Mouse (Mus musculus) ES-Bruce4 (cell line): ENCODE data around the gene Grin1. TPM values are rescaled to one million over a fixed set of nuclear protein-coding genes. Genes with fewer than 3 reads are reported as not detected.
A peak's percentile ranks its signal among the peaks of the same experiment; 100 is the strongest.

ENCODE experiments used
- H3K27ac ChIP-seq: 2 replicates; pipeline ENCODE4 v1.5.1; 2012; ENCODE audit warnings: low read length, inconsistent platforms; ENCODE audit not compliant: insufficient read depth
- H3K27me3 ChIP-seq: 2 replicates; pipeline ENCODE4 v1.6.1; 2012; ENCODE audit warnings: mild to moderate bottlenecking, low read length, inconsistent platforms; ENCODE audit not compliant: control insufficient read depth, poor library complexity, insufficient read depth, severe bottlenecking
- H3K36me3 ChIP-seq: 2 replicates; pipeline ENCODE4 v1.6.1; 2012; ENCODE audit warnings: inconsistent platforms, mild to moderate bottlenecking, low read length, moderate library complexity; ENCODE audit not compliant: control insufficient read depth, poor library complexity, insufficient read depth, severe bottlenecking
- H3K4me1 ChIP-seq: one replicate; pipeline ENCODE4 v1.8.1; 2011; ENCODE audit warnings: low read length; ENCODE audit not compliant: control insufficient read depth, insufficient read depth
- H3K4me3 ChIP-seq: 2 replicates; pipeline ENCODE4 v1.5.1; 2011; ENCODE audit warnings: low read depth, mild to moderate bottlenecking, low read length
- H3K9ac ChIP-seq: 2 replicates; pipeline ENCODE4 v1.6.1; 2012; ENCODE audit warnings: low read depth, mild to moderate bottlenecking, inconsistent platforms; ENCODE audit not compliant: poor library complexity, severe bottlenecking
- H3K9me3 ChIP-seq: replicated peaks from 2 replicates; pipeline ENCODE4 v1.6.1; 2012; ENCODE audit warnings: mild to moderate bottlenecking, low read length, inconsistent platforms; ENCODE audit not compliant: control insufficient read depth, poor library complexity, insufficient read depth, severe bottlenecking
- CTCF ChIP-seq: IDR thresholded peaks from one replicate; pipeline ENCODE4 v1.8.1; 2011; ENCODE audit warnings: low read depth, low read length
- EP300 ChIP-seq: IDR thresholded peaks from 2 replicates; pipeline ENCODE4 v1.6.1; 2011; ENCODE audit warnings: low read depth, low read length; ENCODE audit not compliant: insufficient read depth
- POLR2A ChIP-seq: IDR thresholded peaks from one replicate; pipeline ENCODE4 v1.8.1; 2011; ENCODE audit warnings: low read length; ENCODE audit not compliant: insufficient read depth
- polyA plus RNA-seq: library from polyadenylated mRNA; stranded (reverse); fragments of >200 nt; gene quantifications from 2 replicates; pipeline ENCODE4 v1.2.4, GENCODE M21; 2011; ENCODE audit warnings: low read depth; ENCODE audit not compliant: missing spikeins, insufficient read depth, insufficient read length

Grin1 gene
- polyA plus RNA-seq, 1 experiment = 4.2 TPM

DNA sequence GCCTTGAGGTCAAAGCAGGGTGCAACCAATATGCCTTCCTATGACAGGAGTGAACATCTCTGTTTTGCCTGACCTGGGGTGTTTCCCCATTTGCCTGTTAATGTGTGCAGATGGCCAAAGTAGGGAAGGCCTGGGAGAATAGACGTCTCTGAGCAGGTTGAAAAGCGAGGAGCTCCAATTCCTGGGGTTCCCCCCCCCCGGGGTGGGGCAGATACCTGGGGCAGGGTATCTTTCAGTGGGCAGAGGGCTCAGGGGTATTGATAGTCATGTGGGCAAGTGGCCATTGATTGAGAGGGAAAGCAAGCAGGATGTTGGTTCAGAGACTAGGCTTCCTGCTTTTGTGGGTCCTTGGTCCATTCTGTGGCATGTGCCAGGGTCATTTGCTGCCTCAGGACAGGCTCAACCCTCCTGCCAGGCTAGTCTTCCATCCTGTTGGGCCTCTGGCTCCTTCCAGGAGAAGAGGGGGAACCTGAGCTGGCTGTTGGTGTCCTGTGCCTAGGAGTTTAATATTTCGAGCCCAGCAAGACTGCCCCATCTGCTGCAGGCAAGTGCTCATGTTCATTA, 51.2 kb downstream of the Grin1 start:
- no peak for TF ChIP-seq EP300
- TF ChIP-seq CTCF = no peak
- no peak for TF ChIP-seq POLR2A
- H3K4me1 ChIP-seq = peaks cover 5% of the 10 kb centered on the region
- H3K36me3 ChIP-seq = peaks cover 4% of the 10 kb centered on the region; the same call in 1 of the 2 replicates
- H3K9me3 ChIP-seq = no peaks in the 10 kb centered on the region
- H3K27me3 ChIP-seq = no peaks in the 10 kb centered on the region
- no peak overlapping the region for H3K9ac ChIP-seq
- no peak overlapping the region for H3K27ac ChIP-seq
- no peak overlapping the region for H3K4me3 ChIP-seq

DNA sequence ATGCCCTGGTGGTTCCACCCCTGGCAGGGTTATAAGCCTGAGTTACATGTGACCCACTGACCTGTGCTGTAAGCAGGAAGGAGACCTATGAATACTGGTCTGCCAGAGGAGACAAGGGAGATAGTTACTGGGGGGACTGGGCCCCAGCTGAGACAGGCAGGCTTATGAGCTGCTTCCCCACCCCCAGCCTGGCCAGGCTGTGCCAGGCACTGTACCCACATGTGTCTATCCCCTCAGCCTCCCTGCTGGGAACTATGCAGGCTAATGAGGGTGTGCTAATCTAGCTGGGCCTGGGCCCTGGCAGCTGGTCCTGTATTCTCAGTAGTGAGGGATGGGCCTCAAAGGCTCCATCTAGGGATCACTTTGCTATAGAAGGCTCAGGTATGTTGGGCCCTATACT, 51.7 kb downstream of the Grin1 start:
- Histone ChIP-seq H3K9ac (no peak overlapping the region), H3K36me3 (peaks cover 4% of the 10 kb centered on the region; the same call in 1 of the 2 replicates), H3K9me3 (no peaks in the 10 kb centered on the region), H3K4me1 (peaks cover 5% of the 10 kb centered on the region), H3K27ac (no peak overlapping the region), H3K4me3 (no peak overlapping the region), H3K27me3 (no peaks in the 10 kb centered on the region)
- TF ChIP-seq EP300 (no peak), POLR2A (no peak), CTCF (no peak)

DNA sequence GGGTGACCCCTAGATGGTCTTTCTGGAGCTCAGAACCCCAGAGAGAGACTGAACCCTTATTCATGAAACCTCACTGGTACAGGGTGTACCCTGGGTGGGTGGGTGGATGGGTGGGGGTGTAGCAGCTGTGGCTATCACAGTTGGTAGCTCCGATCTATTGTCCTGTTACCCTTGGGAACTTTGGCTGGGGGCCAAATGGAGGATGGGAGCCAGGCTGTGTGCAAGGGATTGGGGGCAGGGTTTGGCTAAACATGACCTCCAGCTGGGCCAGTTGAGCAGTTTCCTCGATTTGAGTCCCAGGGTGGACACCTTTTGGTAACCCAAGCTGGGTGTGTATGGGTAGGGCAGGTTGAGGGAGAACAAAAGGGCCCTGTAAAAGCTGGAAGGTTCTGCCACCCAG, 52.3 kb downstream of the Grin1 start:
- Histone ChIP-seq H3K4me3 (no peak overlapping the region), H3K9me3 (no peaks in the 10 kb centered on the region), H3K27me3 (no peaks in the 10 kb centered on the region), H3K36me3 (peaks cover 4% of the 10 kb centered on the region; the same call in 1 of the 2 replicates), H3K27ac (no peak overlapping the region), H3K4me1 (peaks cover 5% of the 10 kb centered on the region), H3K9ac (no peak overlapping the region)
- TF ChIP-seq EP300 (peak; percentile 71; the same call in 1 of the 2 replicates), POLR2A (no peak)

DNA sequence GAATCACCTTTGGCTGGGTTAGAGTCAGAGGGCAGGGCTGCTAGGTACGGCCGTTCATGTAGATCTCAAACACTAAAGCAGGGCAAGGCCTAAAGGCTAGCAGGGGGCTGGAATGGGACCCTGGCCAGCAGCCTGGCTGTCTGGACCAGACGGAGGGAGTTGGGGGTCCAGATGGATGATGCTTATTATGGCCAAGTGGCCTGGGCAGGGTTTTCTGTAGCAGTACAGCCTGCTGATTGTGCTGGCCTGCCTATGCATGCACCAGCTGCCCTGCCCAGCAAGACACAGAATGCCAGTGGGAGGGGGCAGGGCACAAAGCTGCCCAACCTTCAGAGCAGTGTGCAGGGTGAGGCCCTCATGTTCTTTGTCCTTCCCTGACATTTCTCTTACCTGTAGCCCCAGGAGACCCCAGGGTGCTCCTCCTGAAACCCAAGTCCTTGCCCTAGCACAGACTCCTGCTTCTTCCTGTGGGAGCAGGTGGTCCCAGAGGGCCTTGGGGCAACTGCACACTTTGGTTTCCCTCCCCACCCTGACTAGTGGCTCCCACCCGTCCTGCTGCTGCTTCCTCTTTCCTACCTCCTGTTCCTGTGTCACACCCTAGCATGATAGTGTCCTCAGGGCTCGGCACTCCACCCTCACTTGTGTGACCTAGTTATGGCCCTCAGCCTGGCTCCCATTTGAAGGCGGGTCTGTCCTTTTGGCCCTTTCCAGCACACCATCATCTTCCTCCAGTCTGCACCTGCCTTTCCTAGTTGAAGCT, 52.9 kb downstream of the Grin1 start:
- Histone ChIP-seq H3K9me3 (no peaks in the 10 kb centered on the region), H3K9ac (no peak overlapping the region), H3K4me3 (no peak overlapping the region), H3K27ac (no peak overlapping the region), H3K4me1 (peaks cover 5% of the 10 kb centered on the region), H3K27me3 (no peaks in the 10 kb centered on the region), H3K36me3 (peaks cover 4% of the 10 kb centered on the region; the same call in 1 of the 2 replicates)
- TF ChIP-seq POLR2A = no peak
- TF ChIP-seq EP300 = 0 out of 2 replicates have a peak, but pooled peaks have one; percentile 44
- TF ChIP-seq CTCF = no peak

DNA sequence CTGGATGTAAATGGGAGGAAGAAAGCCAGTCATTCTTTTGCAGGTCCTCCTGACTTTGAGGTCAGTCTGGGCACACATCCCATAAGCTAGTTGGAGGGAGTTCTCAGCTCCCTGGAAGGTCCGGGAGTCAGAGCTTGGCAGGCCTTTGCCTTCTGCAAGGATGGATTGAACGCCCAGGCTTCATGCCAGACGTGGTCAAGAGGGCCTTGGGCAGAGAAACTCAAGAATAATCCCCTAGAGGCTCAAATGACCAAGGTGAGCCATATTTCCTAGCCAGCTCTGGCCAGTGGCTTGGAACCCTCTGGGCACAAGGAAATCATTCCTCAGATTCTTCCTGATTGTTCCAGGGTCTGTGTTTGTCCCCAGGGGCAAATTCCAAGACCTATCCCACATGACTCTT, 54.1 kb downstream of the Grin1 start:
- H3K27ac ChIP-seq = no peak overlapping the region
- H3K36me3 ChIP-seq = 0 out of 2 replicates have a peak, but pooled peaks cover 4% of the 10 kb centered on the region
- H3K9ac ChIP-seq = no peak overlapping the region
- TF ChIP-seq EP300 (0 out of 2 replicates have a peak, but pooled peaks have one; percentile 18), POLR2A (no peak), CTCF (no peak)
- H3K9me3 ChIP-seq = no peaks in the 10 kb centered on the region
- H3K27me3 ChIP-seq = no peaks in the 10 kb centered on the region
- H3K4me3 ChIP-seq = no peak overlapping the region
- H3K4me1 ChIP-seq = peaks cover 5% of the 10 kb centered on the region

DNA sequence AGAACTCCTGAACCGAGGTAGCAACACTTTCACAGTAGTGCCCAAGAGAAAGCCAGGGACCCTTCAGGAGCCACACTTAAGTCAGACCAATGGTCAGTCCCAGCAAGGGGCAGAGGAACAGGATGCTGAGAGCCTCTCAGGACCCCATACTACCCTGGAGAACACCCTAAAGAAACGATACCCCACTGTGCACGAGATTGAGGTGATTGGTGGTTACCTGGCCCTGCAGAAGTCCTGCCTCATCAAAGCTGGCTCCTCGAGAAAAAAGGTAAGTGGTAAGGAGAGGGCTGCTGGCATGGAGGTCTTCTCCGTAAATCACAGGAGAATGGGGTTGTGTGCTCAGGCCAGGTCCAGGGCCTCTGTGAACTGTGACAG, 54.7 kb downstream of the Grin1 start:
- Histone ChIP-seq H3K9me3 (no peaks in the 10 kb centered on the region), H3K4me3 (peak overlapping the region; percentile 10; the same call in 1 of the 2 replicates), H3K27me3 (no peaks in the 10 kb centered on the region), H3K27ac (no peak overlapping the region), H3K4me1 (peaks cover 5% of the 10 kb centered on the region), H3K36me3 (0 out of 2 replicates have a peak, but pooled peaks cover 4% of the 10 kb centered on the region), H3K9ac (no peak overlapping the region)
- no peak for TF ChIP-seq POLR2A
- TF ChIP-seq EP300 = no peak
- no peak for TF ChIP-seq CTCF
